Mouse (Mus musculus): ENCODE measurements at regions not wholly inside any gene's neighbourhood (a gene's known extent, or its start where the extent isn't known, plus 50 kb on each side); places are given as distances from the start of the nearest gene placed in this dataset.

DNA sequence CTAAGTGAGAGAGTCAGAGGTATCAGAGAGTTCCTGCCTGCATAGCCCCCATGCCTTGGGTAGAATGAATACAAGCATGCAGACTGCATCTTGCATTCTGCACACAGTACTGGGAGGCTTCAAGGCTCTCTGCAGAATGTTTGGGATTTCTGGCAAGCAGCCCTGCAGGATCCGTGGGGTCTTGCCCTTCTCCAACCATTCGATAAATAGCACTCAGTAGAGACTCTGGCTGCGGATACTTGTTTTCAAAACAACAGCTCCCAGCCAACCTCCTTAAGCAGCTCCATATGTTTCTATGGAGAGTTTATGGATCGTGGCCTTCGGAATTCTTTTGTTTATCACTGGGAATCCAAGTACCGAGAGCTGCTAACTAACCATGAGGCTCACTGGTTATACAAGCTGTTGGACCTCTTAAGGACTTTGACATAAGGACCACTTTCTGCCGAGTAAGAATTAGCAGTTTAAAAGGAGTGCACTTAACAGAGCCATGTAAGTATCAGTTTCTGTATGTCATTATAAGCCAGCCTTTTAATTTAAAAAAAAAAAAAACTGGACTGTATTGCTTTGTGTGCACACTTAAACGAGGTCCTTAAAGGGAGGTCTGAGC, 199.7 kb upstream of the Pgrmc2 start:
- Histone ChIP-seq H3K27me3 (ENCODE audit: control insufficient read depth, insufficient read depth, low read length) (no peaks in the 10 kb centered on the region), H3K27ac (ENCODE audit: insufficient read depth, low read length) (no peak overlapping the region)
- DNase-seq (ENCODE audit: low read depth in 1 of 2, low spot score in 2 of 2), result no peak

DNA sequence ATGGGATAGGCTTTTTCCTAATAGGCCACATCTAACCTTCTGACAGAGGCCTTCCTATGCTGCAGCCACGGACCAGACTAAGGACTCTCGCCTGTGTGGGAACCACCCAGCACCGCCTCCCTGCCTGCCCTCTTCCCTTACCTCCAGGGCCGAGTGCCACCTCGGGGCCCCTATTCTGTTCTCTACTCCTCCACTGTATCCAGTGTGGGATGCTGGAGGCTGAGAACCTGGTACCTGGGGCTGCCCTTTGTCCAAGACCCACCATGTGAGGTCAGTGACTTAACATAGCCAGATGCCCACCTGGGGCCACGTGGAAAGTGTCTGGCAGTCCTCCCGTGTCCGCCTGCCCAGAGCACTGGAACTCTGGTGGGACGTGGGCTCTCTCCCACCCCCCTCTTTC, 193.2 kb upstream of the Pgrmc2 start:
- 95% methylated on average over 9 of the region's 9 CpGs for WGBS
- H3K27me3 ChIP-seq (ENCODE audit: control insufficient read depth, insufficient read depth, low read length), result no peaks in the 10 kb centered on the region
- DNase-seq (ENCODE audit: low read depth in 1 of 2, low spot score in 2 of 2), result no peak
- TF ChIP-seq POLR2A (IDR thresholded peaks at IDR 0.05; ENCODE audit: low read depth, low read length) (no peak), CTCF (IDR thresholded peaks at IDR 0.05; ENCODE audit: extremely low read depth, insufficient read depth, insufficient read length, insufficient replicate concordance) (no peak)
- H3K27ac ChIP-seq (ENCODE audit: insufficient read depth, low read length), result no peak overlapping the region
- H3K36me3 ChIP-seq (ENCODE audit: control insufficient read depth, insufficient read depth, low read length), result no peaks in the 10 kb centered on the region
- H3K4me1 ChIP-seq (ENCODE audit: control insufficient read depth, insufficient read depth, insufficient read length), result no peaks in the 10 kb centered on the region
- no peak overlapping the region for H3K4me3 ChIP-seq (ENCODE audit: extremely low read depth, insufficient read depth, insufficient read length)

More for the DNA sequence above, 199.7 kb upstream of the Pgrmc2 start:
- no peaks in the 10 kb centered on the region for H3K4me1 ChIP-seq (ENCODE audit: control insufficient read depth, insufficient read depth, insufficient read length)
- no peaks in the 10 kb centered on the region for H3K36me3 ChIP-seq (ENCODE audit: control insufficient read depth, insufficient read depth, low read length)
- TF ChIP-seq POLR2A (IDR thresholded peaks at IDR 0.05; ENCODE audit: low read depth, low read length) (no peak), CTCF (IDR thresholded peaks at IDR 0.05; ENCODE audit: extremely low read depth, insufficient read depth, insufficient read length, insufficient replicate concordance) (no peak)
- 83% methylated on average over 8 of the region's 8 CpGs for WGBS
- H3K4me3 ChIP-seq (ENCODE audit: extremely low read depth, insufficient read depth, insufficient read length), result no peak overlapping the region

DNA sequence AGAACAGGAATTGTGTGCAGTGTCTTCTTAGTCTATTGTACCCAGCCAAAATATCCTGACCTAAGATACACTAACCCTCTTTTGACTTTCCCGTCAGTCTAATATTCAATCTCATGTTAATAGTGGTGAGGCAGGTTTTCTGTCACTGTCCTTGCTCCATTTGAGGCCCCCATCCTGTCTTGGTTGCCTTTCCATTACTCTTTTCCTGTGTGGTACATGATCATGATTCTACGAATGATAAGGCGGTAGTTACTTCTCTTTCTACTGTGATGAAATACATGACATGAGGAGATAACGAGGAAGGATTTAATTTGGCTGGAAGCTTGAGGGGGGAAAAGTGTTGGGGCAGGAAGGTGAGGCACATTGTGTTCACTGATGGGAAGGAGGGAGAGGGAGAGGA, 185.7 kb upstream of the Pgrmc2 start:
- H3K27ac ChIP-seq (ENCODE audit: insufficient read depth, low read length), result no peak overlapping the region
- 50% methylated on average over 4 of the region's 4 CpGs for WGBS
- no peaks in the 10 kb centered on the region for H3K4me1 ChIP-seq (ENCODE audit: control insufficient read depth, insufficient read depth, insufficient read length)
- TF ChIP-seq CTCF (IDR thresholded peaks at IDR 0.05; ENCODE audit: extremely low read depth, insufficient read depth, insufficient read length, insufficient replicate concordance), result no peak
- no peak for TF ChIP-seq POLR2A (IDR thresholded peaks at IDR 0.05; ENCODE audit: low read depth, low read length)
- no peak overlapping the region for H3K4me3 ChIP-seq (ENCODE audit: extremely low read depth, insufficient read depth, insufficient read length)
- H3K27me3 ChIP-seq (ENCODE audit: control insufficient read depth, insufficient read depth, low read length), result no peaks in the 10 kb centered on the region
- H3K36me3 ChIP-seq (ENCODE audit: control insufficient read depth, insufficient read depth, low read length), result no peaks in the 10 kb centered on the region
- DNase-seq (ENCODE audit: low read depth in 1 of 2, low spot score in 2 of 2), result no peak

DNA sequence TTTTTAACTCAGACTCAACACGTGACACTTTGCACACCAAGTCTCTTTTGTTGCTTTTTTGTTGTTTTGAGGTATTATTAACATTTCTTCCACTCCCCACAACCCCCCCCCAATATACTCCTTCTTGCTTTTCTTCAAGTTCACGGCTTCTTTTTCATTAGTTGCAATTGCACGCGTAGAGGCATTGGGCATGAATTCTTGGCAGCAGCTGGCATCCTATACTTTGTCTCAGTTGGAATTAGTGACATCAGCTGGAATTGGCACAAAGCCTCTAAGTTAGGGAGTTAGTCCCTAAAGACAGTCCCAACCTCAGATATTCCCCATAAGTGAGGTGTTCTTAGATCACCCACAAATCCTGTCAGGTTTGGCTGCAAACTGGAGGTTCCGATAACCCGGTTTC, 183.4 kb upstream of the Pgrmc2 start:
- H3K4me1 ChIP-seq (ENCODE audit: control insufficient read depth, insufficient read depth, insufficient read length), result no peaks in the 10 kb centered on the region
- DNase-seq (ENCODE audit: low read depth in 1 of 2, low spot score in 2 of 2), result no peak
- no peak overlapping the region for H3K4me3 ChIP-seq (ENCODE audit: extremely low read depth, insufficient read depth, insufficient read length)
- TF ChIP-seq CTCF (IDR thresholded peaks at IDR 0.05; ENCODE audit: extremely low read depth, insufficient read depth, insufficient read length, insufficient replicate concordance) (no peak), POLR2A (IDR thresholded peaks at IDR 0.05; ENCODE audit: low read depth, low read length) (no peak)
- WGBS, result 95% methylated on average over 6 of the region's 6 CpGs
- H3K27ac ChIP-seq (ENCODE audit: insufficient read depth, low read length), result no peak overlapping the region
- H3K27me3 ChIP-seq (ENCODE audit: control insufficient read depth, insufficient read depth, low read length), result no peaks in the 10 kb centered on the region
- H3K36me3 ChIP-seq (ENCODE audit: control insufficient read depth, insufficient read depth, low read length), result no peaks in the 10 kb centered on the region

DNA sequence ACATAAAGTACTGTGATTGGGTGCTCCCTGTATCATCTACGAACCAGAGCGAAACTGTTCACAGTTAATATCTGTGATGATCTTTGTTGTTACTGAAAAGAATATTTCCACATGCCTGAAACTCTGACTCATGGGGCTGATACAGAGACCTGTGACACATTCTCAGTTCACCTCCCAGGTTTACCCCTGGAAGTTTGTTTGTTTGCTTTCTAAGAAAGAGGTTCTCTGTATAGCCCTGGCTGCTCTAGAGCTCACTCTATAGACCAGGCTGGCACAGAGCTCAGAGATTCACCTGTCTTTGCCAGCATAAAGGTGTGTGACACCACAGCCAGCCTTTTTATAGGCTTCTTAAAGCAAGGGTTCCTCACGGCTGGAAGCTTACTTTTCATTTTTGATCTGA, 182.6 kb upstream of the Pgrmc2 start:
- H3K27ac ChIP-seq (ENCODE audit: insufficient read depth, low read length), result no peak overlapping the region
- DNase-seq (ENCODE audit: low read depth in 1 of 2, low spot score in 2 of 2), result no peak
- H3K4me3 ChIP-seq (ENCODE audit: extremely low read depth, insufficient read depth, insufficient read length), result no peak overlapping the region
- H3K36me3 ChIP-seq (ENCODE audit: control insufficient read depth, insufficient read depth, low read length), result no peaks in the 10 kb centered on the region
- no peaks in the 10 kb centered on the region for H3K4me1 ChIP-seq (ENCODE audit: control insufficient read depth, insufficient read depth, insufficient read length)
- TF ChIP-seq CTCF (IDR thresholded peaks at IDR 0.05; ENCODE audit: extremely low read depth, insufficient read depth, insufficient read length, insufficient replicate concordance), result no peak
- no peak for TF ChIP-seq POLR2A (IDR thresholded peaks at IDR 0.05; ENCODE audit: low read depth, low read length)
- H3K27me3 ChIP-seq (ENCODE audit: control insufficient read depth, insufficient read depth, low read length), result no peaks in the 10 kb centered on the region
- WGBS, result 86% methylated on average over 3 of the region's 3 CpGs

DNA sequence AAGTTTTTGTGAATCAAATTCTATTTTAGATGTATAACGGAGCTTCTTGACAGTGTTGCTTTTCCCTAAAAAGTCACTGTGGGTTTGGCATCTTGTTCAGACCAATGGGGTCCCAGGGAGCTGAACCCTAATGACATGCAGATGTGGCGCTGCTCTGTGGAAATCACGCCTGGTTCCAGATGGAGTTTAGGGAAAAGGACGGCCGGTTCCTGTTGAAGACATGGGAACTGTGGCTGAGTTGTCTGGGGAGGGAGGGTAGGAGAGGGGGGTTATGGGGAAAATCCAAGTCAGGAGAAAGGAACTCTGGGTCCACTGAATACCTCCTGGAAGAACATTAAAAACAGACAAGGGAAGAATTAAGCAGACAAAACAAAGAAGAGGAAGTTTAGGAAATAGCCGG, 175.4 kb upstream of the Pgrmc2 start:
- 88% methylated on average over 6 of the region's 6 CpGs for WGBS
- TF ChIP-seq POLR2A (IDR thresholded peaks at IDR 0.05; ENCODE audit: low read depth, low read length), result no peak
- TF ChIP-seq CTCF (IDR thresholded peaks at IDR 0.05; ENCODE audit: extremely low read depth, insufficient read depth, insufficient read length, insufficient replicate concordance), result no peak
- no peaks in the 10 kb centered on the region for H3K4me1 ChIP-seq (ENCODE audit: control insufficient read depth, insufficient read depth, insufficient read length)

DNA sequence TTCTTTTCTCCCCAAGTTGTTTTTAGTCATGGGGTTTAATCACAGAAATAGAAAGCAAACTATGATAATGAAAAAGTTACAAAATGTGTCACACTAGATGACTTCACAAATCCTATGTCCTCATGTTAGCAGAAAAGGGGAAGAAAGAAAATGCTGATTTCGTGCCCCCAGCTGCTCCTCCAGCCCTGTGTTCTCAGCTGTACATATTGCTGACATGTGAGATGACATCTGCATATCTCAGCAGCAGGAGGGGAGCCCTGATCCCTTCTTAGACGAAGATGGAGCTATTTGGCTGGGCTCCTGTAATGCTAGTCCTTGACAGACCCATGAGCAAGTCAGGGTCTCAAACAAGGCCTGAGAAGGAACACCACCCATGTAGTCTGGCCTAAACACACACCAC, 162.1 kb upstream of the Pgrmc2 start:
- DNase-seq (ENCODE audit: low read depth in 1 of 2, low spot score in 2 of 2), result no peak
- 25% methylated on average over 2 of the region's 2 CpGs for WGBS
- TF ChIP-seq CTCF (IDR thresholded peaks at IDR 0.05; ENCODE audit: extremely low read depth, insufficient read depth, insufficient read length, insufficient replicate concordance), result no peak
- TF ChIP-seq POLR2A (IDR thresholded peaks at IDR 0.05; ENCODE audit: low read depth, low read length), result no peak
- Histone ChIP-seq H3K27ac (ENCODE audit: insufficient read depth, low read length) (no peak overlapping the region), H3K36me3 (ENCODE audit: control insufficient read depth, insufficient read depth, low read length) (no peaks in the 10 kb centered on the region), H3K4me3 (ENCODE audit: extremely low read depth, insufficient read depth, insufficient read length) (no peak overlapping the region), H3K27me3 (ENCODE audit: control insufficient read depth, insufficient read depth, low read length) (no peaks in the 10 kb centered on the region), H3K4me1 (ENCODE audit: control insufficient read depth, insufficient read depth, insufficient read length) (no peaks in the 10 kb centered on the region)

More for the DNA sequence above, 175.4 kb upstream of the Pgrmc2 start:
- no peak for DNase-seq (ENCODE audit: low read depth in 1 of 2, low spot score in 2 of 2)
- Histone ChIP-seq H3K27ac (ENCODE audit: insufficient read depth, low read length) (no peak overlapping the region), H3K4me3 (ENCODE audit: extremely low read depth, insufficient read depth, insufficient read length) (no peak overlapping the region), H3K36me3 (ENCODE audit: control insufficient read depth, insufficient read depth, low read length) (no peaks in the 10 kb centered on the region), H3K27me3 (ENCODE audit: control insufficient read depth, insufficient read depth, low read length) (no peaks in the 10 kb centered on the region)
